Comparison of ENCODE assay signal across 9 mouse cellular contexts in genomic region chr4:82690267-82690666, GRCm38 (mm10). TPM values are rescaled to one million over a fixed set of nuclear protein-coding genes. Genes with fewer than 3 reads are reported as not detected.
A peak's percentile ranks its signal among the peaks of the same experiment; 100 is the strongest.
DNase-seq lines count a peak whose midpoint lies in the region; ATAC-seq and TF ChIP-seq lines count a peak whose summit lies in the region.
"Had no signal": no experiment of that assay in that cellular context is flagged by ENCODE, and none has a peak within 500 bp of the region (broad histone marks: within the 10 kb centered on the region; RNA-seq: fewer than 3 reads in every experiment).

No protein-coding gene starts in this region.

- 72% methylated on average over 7 of the region's 7 CpGs for WGBS in kidney, embryonic 15.5 days
- 15% methylated on average over 7 of the region's 7 CpGs for WGBS in forebrain, postnatal 0 days
- WGBS in hindbrain, embryonic 11.5 days = 70% methylated on average over 7 of the region's 7 CpGs
- 29% methylated on average over 7 of the region's 7 CpGs for WGBS in midbrain, embryonic 14.5 days

- no peak for TF ChIP-seq CTCF in forebrain, postnatal 0 days (IDR thresholded peaks at IDR 0.05; ENCODE audit: low read depth)

- DNase-seq in kidney, adult 18-20 months = peak; percentile 3
- DNase-seq in brain, embryonic 18.5 days (ENCODE audit: low read depth, low spot score) = peak; percentile 63
- DNase-seq in forebrain, postnatal 0 days = peak; percentile 82
- peak; percentile 28 for DNase-seq in hindbrain, embryonic 11.5 days (ENCODE audit: low spot score)
- peak; percentile 89 for DNase-seq in midbrain, embryonic 14.5 days
- DNase-seq in spleen, adult 18-20 months = no peak
- no peak for DNase-seq in urinary bladder, postnatal 10 days (ENCODE audit: low spot score)

- peaks cover 7% of the 10 kb centered on the region for H3K4me1 ChIP-seq in kidney, embryonic 15.5 days
- peaks cover 5% of the 10 kb centered on the region; the same call in 1 of the 2 replicates for H3K4me1 ChIP-seq in forebrain, postnatal 0 days (ENCODE audit: insufficient read depth)
- 0 out of 2 replicates have a peak, but pooled peaks cover 2% of the 10 kb centered on the region for H3K4me1 ChIP-seq in hindbrain, embryonic 11.5 days (replicated peaks; ENCODE audit: control insufficient read depth, insufficient read depth, low read length)
- H3K4me1 ChIP-seq in midbrain, embryonic 14.5 days (ENCODE audit: control insufficient read depth, insufficient read depth, low read length) = peaks cover 18% of the 10 kb centered on the region

- H3K4me2 ChIP-seq in kidney, embryonic 15.5 days = no peak overlapping the region
- H3K4me2 ChIP-seq in forebrain, postnatal 0 days (ENCODE audit: low read depth) = no peak overlapping the region
- H3K4me2 ChIP-seq in hindbrain, embryonic 11.5 days (replicated peaks; ENCODE audit: low read depth, low read length) = no peak overlapping the region
- no peak overlapping the region for H3K4me2 ChIP-seq in midbrain, embryonic 14.5 days (ENCODE audit: low read length)

- no peak overlapping the region for H3K4me3 ChIP-seq in kidney, embryonic 15.5 days (replicated peaks)
- H3K4me3 ChIP-seq in forebrain, postnatal 0 days (ENCODE audit: low read depth, low read length) = no peak overlapping the region
- H3K4me3 ChIP-seq in hindbrain, embryonic 11.5 days (ENCODE audit: low read depth, low read length) = no peak overlapping the region
- no peak overlapping the region for H3K4me3 ChIP-seq in midbrain, embryonic 14.5 days (replicated peaks; ENCODE audit: low read depth, low read length)

- no peaks in the 10 kb centered on the region for H3K36me3 ChIP-seq in kidney, embryonic 15.5 days
- H3K36me3 ChIP-seq in forebrain, postnatal 0 days (ENCODE audit: insufficient read depth) = no peaks in the 10 kb centered on the region
- no peaks in the 10 kb centered on the region for H3K36me3 ChIP-seq in hindbrain, embryonic 11.5 days (ENCODE audit: control insufficient read depth, insufficient read depth, low read length)
- H3K36me3 ChIP-seq in midbrain, embryonic 14.5 days (ENCODE audit: control insufficient read depth, insufficient read depth, low read length) = no peaks in the 10 kb centered on the region

- H3K27me3 ChIP-seq in kidney, embryonic 15.5 days = no peaks in the 10 kb centered on the region
- H3K27me3 ChIP-seq in forebrain, postnatal 0 days (ENCODE audit: insufficient read depth, low read length) = no peaks in the 10 kb centered on the region
- H3K27me3 ChIP-seq in hindbrain, embryonic 11.5 days (ENCODE audit: control insufficient read depth, insufficient read depth, low read length) = no peaks in the 10 kb centered on the region
- H3K27me3 ChIP-seq in midbrain, embryonic 14.5 days (ENCODE audit: control insufficient read depth, insufficient read depth, low read length) = no peaks in the 10 kb centered on the region

- H3K9me3 ChIP-seq in kidney, embryonic 15.5 days (replicated peaks) = no peaks in the 10 kb centered on the region
- H3K9me3 ChIP-seq in forebrain, postnatal 0 days (ENCODE audit: low read length) = no peaks in the 10 kb centered on the region
- no peaks in the 10 kb centered on the region for H3K9me3 ChIP-seq in hindbrain, embryonic 11.5 days (ENCODE audit: control insufficient read depth, low read length)
- no peaks in the 10 kb centered on the region for H3K9me3 ChIP-seq in midbrain, embryonic 14.5 days (ENCODE audit: control insufficient read depth, low read length)

- no peak overlapping the region for H3K9ac ChIP-seq in kidney, embryonic 15.5 days
- no peak overlapping the region for H3K9ac ChIP-seq in forebrain, postnatal 0 days
- no peak overlapping the region for H3K9ac ChIP-seq in hindbrain, embryonic 11.5 days (ENCODE audit: low read depth, low read length)
- H3K9ac ChIP-seq in midbrain, embryonic 14.5 days (replicated peaks; ENCODE audit: low read length) = no peak overlapping the region

- no peak for ATAC-seq in kidney, embryonic 15.5 days (replicated peaks; ENCODE audit: low FRiP score)
- peak; percentile 88 for ATAC-seq in forebrain, postnatal 0 days
- peak; percentile 56 for ATAC-seq in hindbrain, embryonic 11.5 days (ENCODE audit: low FRiP score)
- peak; percentile 76 for ATAC-seq in midbrain, embryonic 14.5 days (ENCODE audit: low FRiP score, low TSS enrichment)

- no peak overlapping the region for H3K27ac ChIP-seq in kidney, embryonic 15.5 days
- peak overlapping the region; percentile 64 for H3K27ac ChIP-seq in forebrain, postnatal 0 days (ENCODE audit: low read depth, low read length)
- H3K27ac ChIP-seq in hindbrain, embryonic 11.5 days (ENCODE audit: low read depth, low read length) = no peak overlapping the region
- peak overlapping the region; percentile 76 for H3K27ac ChIP-seq in midbrain, embryonic 14.5 days (replicated peaks; ENCODE audit: low read depth, low read length)
- H3K27ac ChIP-seq: macrophage had no signal

RNA-seq across cellular contexts. Expression of gene Nfib, which starts 15.3 kb away (rescaled TPM):
- polyA plus RNA-seq in kidney, embryonic 15.5 days (2015; fragmentation: Nextera tagmentation; extraction: Ambion mirVana) = 29.0 and 33.8 TPM in 2 replicates
- total RNA-seq in forebrain, postnatal 0 days (2014; rRNA removed) = 114 and 135 TPM in 2 replicates
- 40.2 and 69.0 TPM in 2 replicates for polyA plus RNA-seq in forebrain, postnatal 0 days (2015; fragmentation: Nextera tagmentation; extraction: Ambion mirVana)
- 28.6 and 38.6 TPM in 2 replicates for polyA plus RNA-seq in hindbrain, embryonic 11.5 days (2014; fragmentation: Nextera tagmentation; extraction: Ambion mirVana)
- polyA plus RNA-seq in midbrain, embryonic 14.5 days (2014; fragmentation: Nextera tagmentation; extraction: Ambion mirVana) = 64.4 and 72.0 TPM in 2 replicates
- polyA plus RNA-seq: macrophage had no signal

Comparison
In these comparisons a context has a peak if more than half of its experiments do, and no peak if none do; other contexts are left out.
1. DNase-seq: peak in kidney, adult 18-20 months (single experiment), brain, embryonic 18.5 days (single experiment), forebrain, postnatal 0 days (single experiment), hindbrain, embryonic 11.5 days (single experiment) and midbrain, embryonic 14.5 days (single experiment); none in spleen, adult 18-20 months (0 of 2) and urinary bladder, postnatal 10 days (single experiment).
2. H3K27ac ChIP-seq: peak in forebrain, postnatal 0 days (single experiment) and midbrain, embryonic 14.5 days (single experiment); none in kidney, embryonic 15.5 days (single experiment) and hindbrain, embryonic 11.5 days (single experiment).